Mouse (Mus musculus) erythroblast, embryonic 14.5 days (primary cell): ENCODE data around the gene Evl.

Experiments
- GATA1 ChIP-seq: IDR thresholded peaks from 2 replicates; pipeline ENCODE4 v1.6.1; 2012; ENCODE audit warnings: low read length, inconsistent platforms, mixed read lengths
- TAL1 ChIP-seq: IDR thresholded peaks from 3 replicates; pipeline ENCODE4 v1.6.1; 2012; ENCODE audit warnings: low read length, inconsistent platforms, mixed read lengths

DNA sequence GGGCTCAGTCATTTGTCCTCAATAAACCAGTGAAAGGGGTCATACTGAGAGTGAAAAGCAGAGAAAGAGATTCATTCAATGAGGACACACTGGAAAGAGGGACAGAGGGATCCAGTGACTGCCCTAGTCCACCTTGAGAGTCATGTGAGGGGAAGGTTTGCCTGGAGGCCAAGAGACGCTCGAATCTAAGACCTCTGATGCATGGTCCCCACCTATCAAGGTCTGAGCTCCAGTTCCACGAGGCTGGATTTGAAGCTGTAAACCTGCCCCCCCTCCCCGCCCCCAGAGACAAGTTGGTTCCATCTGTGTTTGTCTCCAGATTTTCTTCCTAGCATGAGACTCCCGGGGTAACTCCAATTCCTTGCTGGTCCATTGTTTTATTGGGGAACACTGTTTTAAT lies 161.3 kb downstream of the Evl start:
- TF ChIP-seq TAL1 (no peak), GATA1 (no peak)
